Mouse (Mus musculus): Measurements from ENCODE around the gene Rundc3b.

DNA sequence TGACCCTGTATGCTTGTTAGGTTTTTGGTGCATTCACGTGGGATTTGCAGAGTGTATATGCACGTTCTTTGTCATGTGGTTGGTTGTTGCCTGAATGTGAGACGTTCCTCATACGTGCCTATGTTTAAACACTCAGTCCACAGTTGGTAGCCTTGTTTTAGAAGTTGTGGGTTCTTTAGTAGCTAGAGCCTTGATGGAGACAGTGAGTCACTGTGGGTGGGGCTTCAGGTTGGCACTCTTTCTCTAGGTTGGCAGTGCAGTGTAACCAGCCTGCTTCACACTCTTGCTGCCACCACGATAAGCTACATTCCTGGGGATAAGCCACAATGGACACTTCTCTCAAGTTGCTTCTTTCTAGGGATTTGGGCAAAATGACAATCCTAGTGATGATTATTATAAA lies 166.2 kb downstream of the Rundc3b start:
- no peak for TF ChIP-seq CTCF (IDR thresholded peaks at IDR 0.05; ENCODE audit: low read depth)
- TF ChIP-seq EP300 (IDR thresholded peaks at IDR 0.05; ENCODE audit: low read depth) = no peak
